Mouse (Mus musculus): ENCODE data around the gene Fer.
A peak's percentile ranks its signal among the peaks of the same experiment; 100 is the strongest.

The Fer gene

GRCm38 (mm10) chr17:63980167-63980566 lies 117.3 kb downstream of the Fer start:
- no peak for DNase-seq

- DNase-seq: no peak
These were observed 125.8 kb downstream of the Fer start for GRCm38 (mm10) chr17:63988710-63989109.

- no peak for DNase-seq
These were observed 128.3 kb downstream of the Fer start for GRCm38 (mm10) chr17:63991160-63991559.

GRCm38 (mm10) chr17:63995921-63996320 lies 133.1 kb downstream of the Fer start:
- peak in 1 of 2 experiments; percentile 10 for DNase-seq

GRCm38 (mm10) chr17:63997643-63998042 lies 134.8 kb downstream of the Fer start:
- DNase-seq: no peak

GRCm38 (mm10) chr17:64003444-64003843 lies 140.6 kb downstream of the Fer start:
- peak in 1 of 2 experiments; percentile 10 for DNase-seq

- no peak for DNase-seq
These were observed 142.8 kb downstream of the Fer start for GRCm38 (mm10) chr17:64005575-64006249.

- no peak for DNase-seq
These were observed 153.7 kb downstream of the Fer start for GRCm38 (mm10) chr17:64016606-64017005.

GRCm38 (mm10) chr17:64018240-64018639 lies 155.4 kb downstream of the Fer start:
- DNase-seq: no peak

GRCm38 (mm10) chr17:64018870-64019269 lies 156.0 kb downstream of the Fer start:
- no peak for DNase-seq

- no peak for DNase-seq
These were observed 156.8 kb downstream of the Fer start for GRCm38 (mm10) chr17:64019646-64020045.

GRCm38 (mm10) chr17:64026485-64026884 lies 163.6 kb downstream of the Fer start:
- peak in 1 of 2 experiments; percentile 11 for DNase-seq

GRCm38 (mm10) chr17:64041771-64042170 lies 178.9 kb downstream of the Fer start:
- DNase-seq: no peak

- no peak for DNase-seq
These were observed 182.5 kb downstream of the Fer start for GRCm38 (mm10) chr17:64045326-64045725.

- DNase-seq: no peak
These were observed 183.7 kb downstream of the Fer start for GRCm38 (mm10) chr17:64046557-64046956.

- DNase-seq: no peak
These were observed 188.0 kb downstream of the Fer start for GRCm38 (mm10) chr17:64050911-64051310.

- DNase-seq: no peak
These were observed 190.8 kb downstream of the Fer start for GRCm38 (mm10) chr17:64053636-64054035.

GRCm38 (mm10) chr17:64060529-64060928 lies 197.7 kb downstream of the Fer start:
- no peak for DNase-seq

- no peak for DNase-seq
These were observed 202.4 kb downstream of the Fer start for GRCm38 (mm10) chr17:64065243-64065642.

GRCm38 (mm10) chr17:64077392-64077791 lies 214.5 kb downstream of the Fer start:
- no peak for DNase-seq

- no peak for DNase-seq
These were observed 221.9 kb downstream of the Fer start for GRCm38 (mm10) chr17:64084751-64085150.

GRCm38 (mm10) chr17:64085493-64085892 lies 222.6 kb downstream of the Fer start:
- DNase-seq: no peak

- no peak for DNase-seq
These were observed 224.2 kb downstream of the Fer start for GRCm38 (mm10) chr17:64086875-64087608.

- DNase-seq: no peak
These were observed 225.0 kb downstream of the Fer start for GRCm38 (mm10) chr17:64087871-64088270.
